Mouse (Mus musculus): ENCODE results near the gene Spg7. TPM values are rescaled to one million over a fixed set of nuclear protein-coding genes. Genes with fewer than 3 reads are reported as not detected.

Gene Spg7
- total and polyA plus RNA-seq, 3 experiments, result 28.9 to 36.0 TPM; not detected in 1

- no peaks in the 10 kb centered on the region for H3K9me3 ChIP-seq (replicated peaks; ENCODE audit: insufficient read depth, low read length)
- no peak for TF ChIP-seq TAL1 (IDR thresholded peaks at IDR 0.05; ENCODE audit: low read length)
- no peak for TF ChIP-seq ELF1 (IDR thresholded peaks at IDR 0.05; ENCODE audit: low read depth, low read length)
- TF ChIP-seq MYC (IDR thresholded peaks at IDR 0.05; ENCODE audit: low read depth, low read length), result no peak
- no peak for TF ChIP-seq HCFC1 (IDR thresholded peaks at IDR 0.05; ENCODE audit: low read depth, low read length)
- no peak for TF ChIP-seq POLR2AphosphoS5 (IDR thresholded peaks at IDR 0.05; ENCODE audit: borderline replicate concordance, low read depth, low read length)
- TF ChIP-seq ZC3H11A (IDR thresholded peaks at IDR 0.05; ENCODE audit: low read depth, low read length), result no peak
- TF ChIP-seq MAX (IDR thresholded peaks at IDR 0.05; ENCODE audit: low read length), result no peak
- TF ChIP-seq NELFE (IDR thresholded peaks at IDR 0.05; ENCODE audit: low read depth, low read length), result no peak
- no peak for TF ChIP-seq USF2 (IDR thresholded peaks at IDR 0.05; ENCODE audit: borderline replicate concordance in 1 of 2, insufficient read depth in 1 of 2, low read depth in 1 of 2, low read length in 2 of 2)
- TF ChIP-seq ZKSCAN1 (IDR thresholded peaks at IDR 0.05; ENCODE audit: low read depth, low read length), result no peak
- TF ChIP-seq TBP (IDR thresholded peaks at IDR 0.05; ENCODE audit: low read depth, low read length), result no peak
- H3K4me1 ChIP-seq (ENCODE audit: control insufficient read depth in 1 of 2, insufficient read depth in 2 of 2, low read length in 2 of 2), result peaks cover 6 to 15% of the 10 kb centered on the region in 2 experiments; a peak in 3 of 4 replicates
- no peak for DNase-seq (ENCODE audit: low read depth, low spot score)
- no peak overlapping the region for H3K27ac ChIP-seq (ENCODE audit: control insufficient read depth, low read depth, low read length)
- H3K4me3 ChIP-seq (ENCODE audit: control insufficient read depth in 1 of 2, insufficient read depth in 1 of 2, low read depth in 2 of 2, low read length in 2 of 2), result no peak overlapping the region
- no peak overlapping the region for H3K9ac ChIP-seq (ENCODE audit: control insufficient read depth, low read depth, low read length, poor library complexity, severe bottlenecking)
- H3K79me2 ChIP-seq (ENCODE audit: control insufficient read depth, insufficient read depth, low read length, poor library complexity), result peaks cover 89% of the 10 kb centered on the region
- no peaks in the 10 kb centered on the region for H3K27me3 ChIP-seq (ENCODE audit: control insufficient read depth in 1 of 2, insufficient read depth in 2 of 2, low read length in 2 of 2)
- H3K36me3 ChIP-seq (ENCODE audit: control insufficient read depth in 1 of 2, insufficient read depth in 2 of 2, low read length in 2 of 2), result peaks cover 22 to 28% of the 10 kb centered on the region in 2 experiments
These were observed 38.5 kb upstream of the Spg7 start for GRCm38 (mm10) chr8:123024226-123024625.

GRCm38 (mm10) chr8:123025951-123026351, 36.8 kb upstream of the Spg7 start:
- no peaks in the 10 kb centered on the region for H3K9me3 ChIP-seq (replicated peaks; ENCODE audit: insufficient read depth, low read length)
- DNase-seq (ENCODE audit: low read depth, low spot score), result no peak
- no peak for TF ChIP-seq MEF2A (IDR thresholded peaks at IDR 0.05; ENCODE audit: extremely low read depth, insufficient replicate concordance, low read depth, low read length, poor library complexity, severe bottlenecking)
- TF ChIP-seq TAL1 (IDR thresholded peaks at IDR 0.05; ENCODE audit: low read length), result no peak
- TF ChIP-seq MXI1 (IDR thresholded peaks at IDR 0.05; ENCODE audit: low read depth, low read length), result no peak
- TF ChIP-seq CTCF (IDR thresholded peaks at IDR 0.05 in 2 of 3, conservative IDR thresholded peaks at IDR 0.05 in 1 of 3; ENCODE audit: control insufficient read depth in 1 of 3, insufficient read depth in 1 of 3, low read depth in 2 of 3, low read length in 3 of 3, poor library complexity in 1 of 3, severe bottlenecking in 1 of 3), result no peak
- TF ChIP-seq ZKSCAN1 (IDR thresholded peaks at IDR 0.05; ENCODE audit: low read depth, low read length), result no peak
- no peak for TF ChIP-seq ETS1 (IDR thresholded peaks at IDR 0.05; ENCODE audit: low read depth, low read length)
- no peak for TF ChIP-seq NRF1 (IDR thresholded peaks at IDR 0.05; ENCODE audit: insufficient read depth, low read depth, low read length, poor library complexity, severe bottlenecking)
- no peak for TF ChIP-seq EP300 (IDR thresholded peaks at IDR 0.05; ENCODE audit: low read depth in 1 of 2, low read length in 2 of 2)
- TF ChIP-seq GATA1 (IDR thresholded peaks at IDR 0.05; ENCODE audit: low read depth, low read length), result no peak
- TF ChIP-seq JUND (IDR thresholded peaks at IDR 0.05; ENCODE audit: low read depth, low read length), result no peak
- no peak for TF ChIP-seq USF2 (IDR thresholded peaks at IDR 0.05; ENCODE audit: borderline replicate concordance in 1 of 2, insufficient read depth in 1 of 2, low read depth in 1 of 2, low read length in 2 of 2)
- TF ChIP-seq UBTF (IDR thresholded peaks at IDR 0.05; ENCODE audit: borderline replicate concordance, insufficient read depth, low read depth, low read length), result no peak
- no peak for TF ChIP-seq SIN3A (IDR thresholded peaks at IDR 0.05; ENCODE audit: low read length)
- TF ChIP-seq CHD2 (IDR thresholded peaks at IDR 0.05; ENCODE audit: low read length), result no peak
- no peak for TF ChIP-seq TBP (IDR thresholded peaks at IDR 0.05; ENCODE audit: low read depth, low read length)
- no peak for TF ChIP-seq CHD1 (IDR thresholded peaks at IDR 0.05; ENCODE audit: low read depth, low read length)
- TF ChIP-seq HCFC1 (IDR thresholded peaks at IDR 0.05; ENCODE audit: low read depth, low read length), result no peak
- no peak for TF ChIP-seq POLR2AphosphoS2 (IDR thresholded peaks at IDR 0.05; ENCODE audit: low read length)
- H3K4me1 ChIP-seq (ENCODE audit: control insufficient read depth in 1 of 2, insufficient read depth in 2 of 2, low read length in 2 of 2), result peaks cover 6 to 19% of the 10 kb centered on the region in 2 experiments; a peak in 3 of 4 replicates
- no peaks in the 10 kb centered on the region for H3K27me3 ChIP-seq (ENCODE audit: control insufficient read depth in 1 of 2, insufficient read depth in 2 of 2, low read length in 2 of 2)
- no peak overlapping the region for H3K27ac ChIP-seq (ENCODE audit: control insufficient read depth, low read depth, low read length)
- H3K9ac ChIP-seq (ENCODE audit: control insufficient read depth, low read depth, low read length, poor library complexity, severe bottlenecking), result no peak overlapping the region
- H3K4me3 ChIP-seq (ENCODE audit: control insufficient read depth in 1 of 2, insufficient read depth in 1 of 2, low read depth in 2 of 2, low read length in 2 of 2), result no peak overlapping the region
- peaks cover 21 to 26% of the 10 kb centered on the region in 2 experiments for H3K36me3 ChIP-seq (ENCODE audit: control insufficient read depth in 1 of 2, insufficient read depth in 2 of 2, low read length in 2 of 2)
- peaks cover 89% of the 10 kb centered on the region for H3K79me2 ChIP-seq (ENCODE audit: control insufficient read depth, insufficient read depth, low read length, poor library complexity)

All from MEL (cell line).